Mouse (Mus musculus): ENCODE results near the gene Sidt1.

DNA sequence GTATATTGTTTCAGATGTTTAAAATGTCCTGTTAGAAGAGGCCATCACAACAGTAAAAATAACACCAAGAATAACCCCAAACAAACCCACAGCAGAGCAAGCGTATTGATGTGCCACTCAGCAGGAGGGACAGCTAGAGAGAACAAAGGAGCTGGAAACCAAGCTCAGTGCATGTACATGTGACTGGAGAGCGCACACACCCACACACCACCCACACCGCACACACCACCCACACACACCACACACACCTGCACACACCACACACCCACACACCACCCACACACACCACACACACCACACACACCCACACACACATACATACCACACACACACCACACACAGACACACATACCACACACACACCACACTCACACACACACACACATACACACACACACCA is 12.8 kb downstream of the Sidt1 start:
- no peak for TF ChIP-seq CTCF (IDR thresholded peaks at IDR 0.05; ENCODE audit: borderline replicate concordance, extremely low read depth, insufficient read depth, insufficient read length)
- no peak for TF ChIP-seq POLR2A (IDR thresholded peaks at IDR 0.05; ENCODE audit: borderline replicate concordance, extremely low read depth, insufficient read depth, insufficient read length, poor library complexity, severe bottlenecking)
